Mouse (Mus musculus): ENCODE data around the gene BC049352. TPM values are rescaled to one million over a fixed set of nuclear protein-coding genes. Genes with fewer than 3 reads are reported as not detected.

BC049352 gene
- polyA plus RNA-seq, 1 experiment from 2014 or later: 0.82 TPM

DNA sequence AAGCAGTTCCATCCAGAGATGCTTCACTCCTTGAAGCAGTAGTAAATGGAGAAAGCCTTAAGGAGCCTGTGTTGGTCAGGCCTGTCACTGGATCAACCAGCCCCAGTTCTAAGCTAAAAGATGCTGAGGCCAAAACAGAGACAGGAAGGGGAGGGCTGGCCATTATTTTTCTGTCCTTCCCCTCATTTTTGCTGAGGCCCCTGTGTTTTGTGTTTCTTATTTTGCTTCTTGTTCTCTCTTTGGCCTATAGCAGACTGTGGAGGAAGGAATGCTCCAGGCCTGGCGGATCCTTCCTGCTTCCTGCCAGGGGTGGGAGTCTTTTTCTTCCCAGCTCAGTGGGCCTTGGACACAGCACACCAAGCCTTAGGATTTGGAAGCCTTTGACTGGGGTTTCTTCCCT is 63.6 kb downstream of the BC049352 start:
- no peak for DNase-seq (ENCODE audit: low spot score)

GRCm38 (mm10) chr9:45246060-45246459 is 64.3 kb downstream of the BC049352 start:
- DNase-seq (ENCODE audit: low spot score): no peak

DNA sequence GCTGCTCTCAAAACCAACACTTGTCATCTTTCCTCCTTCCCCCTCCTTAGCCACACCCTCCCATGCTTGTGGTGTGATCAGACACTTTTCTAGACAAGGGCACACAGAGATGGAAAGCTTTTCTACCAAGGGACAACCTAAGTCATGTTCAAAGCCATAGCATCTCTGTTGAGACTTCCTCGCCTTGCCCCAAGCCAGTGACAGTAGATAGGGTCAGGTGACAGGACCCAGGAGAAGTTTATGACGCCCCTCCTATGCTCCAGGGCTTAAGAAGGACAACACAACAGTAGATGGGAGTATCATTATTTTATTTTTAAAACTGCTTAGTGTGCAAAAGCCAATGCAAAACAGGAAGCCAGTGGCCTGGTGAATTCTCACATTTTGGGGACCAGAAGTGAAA is 65.7 kb downstream of the BC049352 start:
- peak; percentile 30 for DNase-seq (ENCODE audit: low spot score)

DNA sequence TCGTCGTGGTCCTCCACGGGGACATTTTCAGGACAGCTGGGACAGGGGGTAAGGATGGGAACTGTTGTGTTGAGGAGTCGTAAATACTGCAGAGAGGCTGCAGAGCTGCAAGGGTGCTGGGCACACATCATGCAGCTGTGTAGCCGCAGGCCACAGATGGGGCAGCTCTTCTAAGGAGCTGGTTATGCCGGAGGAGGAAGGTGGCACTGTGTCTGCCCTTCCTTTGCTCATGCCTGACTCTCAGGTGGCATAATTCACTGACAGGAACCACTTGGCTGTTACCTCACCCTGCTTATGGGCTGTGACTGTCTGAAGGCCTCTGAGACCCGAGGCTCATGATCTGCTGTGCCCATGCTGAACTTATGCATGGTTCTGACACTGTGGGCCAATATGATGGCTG is 68.5 kb downstream of the BC049352 start:
- DNase-seq (ENCODE audit: low spot score): peak; percentile 26

DNA sequence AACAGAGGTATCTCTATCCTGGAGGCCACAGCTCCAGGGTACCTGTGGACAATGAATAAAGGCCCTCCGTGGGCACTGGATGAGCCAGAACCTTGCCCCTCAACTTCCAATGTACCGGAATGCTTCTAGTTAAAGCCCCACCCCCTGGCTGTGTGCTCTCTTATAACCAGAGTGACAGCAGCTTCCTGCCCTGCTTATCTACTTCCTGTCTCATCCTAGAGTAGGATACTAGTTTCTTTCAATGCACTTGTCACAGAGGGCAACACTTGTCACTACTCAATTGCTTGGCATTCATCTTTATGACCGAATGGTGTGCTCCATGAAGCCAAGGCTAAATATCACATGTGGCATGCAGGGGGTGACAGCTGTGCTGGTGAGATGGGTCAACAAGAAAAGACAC is 69.5 kb downstream of the BC049352 start:
- peak; percentile 68 for DNase-seq (ENCODE audit: low spot score)

DNA sequence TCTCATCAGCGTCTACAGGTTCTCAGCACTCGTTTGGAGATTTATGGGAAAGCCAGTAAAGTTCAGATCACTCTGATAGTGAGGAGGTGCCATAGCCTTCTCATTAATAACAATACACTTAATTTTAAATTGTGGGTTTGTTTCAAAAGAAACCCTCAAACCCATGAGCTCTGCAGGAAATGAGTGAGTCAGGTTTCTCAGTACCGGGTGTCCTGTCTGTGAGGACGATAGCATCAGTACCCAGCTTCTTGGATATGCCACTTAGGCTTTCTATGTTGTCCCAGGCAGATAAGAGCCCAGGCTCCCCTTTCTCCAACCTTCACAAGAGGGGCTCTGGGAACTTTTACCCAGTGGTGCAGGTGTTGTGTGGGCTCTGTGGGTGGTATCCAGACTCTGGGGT is 70.2 kb downstream of the BC049352 start:
- DNase-seq (ENCODE audit: low spot score): no peak

- DNase-seq (ENCODE audit: low spot score): no peak
These were observed 70.6 kb downstream of the BC049352 start for GRCm38 (mm10) chr9:45252395-45252794.

DNA sequence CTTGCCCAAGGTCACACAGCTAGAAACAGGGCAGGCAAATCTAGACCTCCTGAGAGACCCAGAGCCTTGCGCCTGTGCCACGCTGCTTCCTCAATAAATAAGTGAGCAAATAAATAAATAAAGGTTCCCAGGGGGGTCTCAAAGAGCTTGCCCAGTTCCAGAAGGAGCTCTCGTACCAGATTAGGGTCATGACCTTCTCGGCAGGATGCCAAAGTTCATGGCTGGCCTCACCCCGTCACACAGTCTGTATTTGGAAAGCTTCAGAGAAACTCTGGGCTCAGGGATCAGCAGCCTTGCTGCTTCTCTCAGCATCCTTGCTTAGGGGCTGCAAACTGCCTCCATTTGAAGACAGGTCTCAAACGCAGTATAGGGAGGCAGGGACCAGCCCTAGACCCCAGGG is 72.2 kb downstream of the BC049352 start:
- no peak for DNase-seq (ENCODE audit: low spot score)

GRCm38 (mm10) chr9:45254605-45255004 is 72.8 kb downstream of the BC049352 start:
- DNase-seq (ENCODE audit: low spot score): no peak

- DNase-seq (ENCODE audit: low spot score): no peak
These were observed 73.6 kb downstream of the BC049352 start for GRCm38 (mm10) chr9:45255431-45255830.

DNA sequence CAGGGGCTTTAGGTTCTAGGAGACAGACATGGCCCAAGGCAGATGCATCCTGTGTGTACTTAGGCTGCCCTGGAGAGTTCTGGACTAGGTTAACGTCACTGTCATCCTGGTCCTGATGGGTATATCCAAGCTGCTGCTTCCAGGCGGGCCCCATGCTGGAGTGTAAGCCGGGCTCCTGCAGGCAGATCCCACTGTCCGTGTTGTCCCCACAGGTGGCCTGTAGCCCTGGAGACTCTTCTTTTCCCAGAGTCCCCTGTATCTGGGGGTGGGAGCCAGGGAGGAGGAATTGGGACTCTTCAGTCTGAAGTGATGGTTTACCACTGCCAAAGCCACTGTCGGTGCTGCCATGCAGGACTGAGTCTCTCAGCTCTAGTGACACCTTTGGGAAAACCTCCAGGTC is 74.2 kb downstream of the BC049352 start:
- DNase-seq (ENCODE audit: low spot score): no peak

DNA sequence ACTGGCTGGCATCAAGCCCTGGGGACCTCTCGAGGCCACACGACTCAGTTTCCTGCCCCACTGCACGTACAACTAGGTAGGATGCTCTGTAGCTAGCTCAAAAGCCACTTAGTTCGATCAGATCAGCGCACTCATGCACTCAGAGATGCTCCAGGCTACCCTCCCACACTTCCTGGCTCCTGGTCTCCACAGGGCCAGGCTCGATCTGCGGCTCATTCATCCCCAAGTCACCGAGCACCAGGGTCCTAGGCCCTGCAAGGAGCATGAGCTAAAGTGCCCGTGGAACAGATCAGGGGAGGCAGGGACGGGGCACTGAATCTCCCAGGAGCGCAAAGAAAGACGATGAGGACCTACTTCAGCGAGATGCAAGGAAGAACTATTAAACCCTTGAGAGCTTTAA is 77.3 kb downstream of the BC049352 start:
- DNase-seq (ENCODE audit: low spot score): no peak

- no peak for DNase-seq (ENCODE audit: low spot score)
These were observed 79.7 kb downstream of the BC049352 start for GRCm38 (mm10) chr9:45261466-45261865.

DNA sequence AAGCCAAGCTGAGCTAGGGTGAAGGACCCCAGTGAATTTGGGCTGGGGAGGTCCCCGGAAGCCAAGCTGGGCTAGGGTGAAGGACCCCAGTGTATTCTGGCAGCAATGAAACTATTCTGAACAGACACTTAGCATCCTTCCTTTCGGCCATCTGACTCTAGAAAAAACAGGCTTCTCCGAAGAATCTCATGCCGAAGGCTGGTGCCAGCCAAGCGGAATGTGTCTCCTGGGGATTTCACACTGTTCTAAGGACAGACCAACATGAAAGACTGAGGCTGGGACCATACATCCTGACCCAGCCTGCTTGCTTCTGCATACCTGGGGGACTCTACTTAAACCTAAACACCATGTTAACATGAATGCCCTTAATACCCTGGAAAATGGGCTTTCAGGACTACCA is 80.1 kb downstream of the BC049352 start:
- DNase-seq (ENCODE audit: low spot score): no peak

DNA sequence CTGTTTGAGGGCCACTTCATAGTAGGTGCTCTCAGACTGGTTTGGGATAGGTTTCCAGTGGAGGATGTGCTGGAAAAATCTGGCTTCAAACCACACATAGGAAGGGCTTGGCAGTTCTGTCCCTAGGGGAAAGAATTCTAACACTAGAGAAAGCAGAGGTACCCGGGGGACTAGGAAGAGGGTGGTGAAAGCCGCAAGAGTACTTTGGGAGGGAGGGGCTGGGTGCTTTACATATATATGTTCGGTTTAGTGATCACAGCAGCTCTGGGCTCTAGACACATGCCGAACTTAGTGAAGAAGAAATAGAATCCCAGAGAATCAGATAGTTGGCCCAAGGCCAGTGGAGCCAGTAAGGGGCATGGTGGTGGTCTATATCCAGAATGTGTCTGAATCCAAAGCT is 85.3 kb downstream of the BC049352 start:
- DNase-seq (ENCODE audit: low spot score): no peak

GRCm38 (mm10) chr9:45268079-45268478 is 86.3 kb downstream of the BC049352 start:
- DNase-seq (ENCODE audit: low spot score): peak; percentile 64

GRCm38 (mm10) chr9:45268597-45269325 is 87.0 kb downstream of the BC049352 start, which contains the start of gene Il10ra:
Il10ra (minus strand) TSS chr9:45269149.
- peak; percentile 66 for DNase-seq (ENCODE audit: low spot score)

- DNase-seq (ENCODE audit: low spot score): no peak
These were observed 90.4 kb downstream of the BC049352 start for GRCm38 (mm10) chr9:45272213-45272612.

- DNase-seq (ENCODE audit: low spot score): peak; percentile 18
These were observed 92.4 kb downstream of the BC049352 start for GRCm38 (mm10) chr9:45274218-45274617.

GRCm38 (mm10) chr9:45274635-45275034 is 92.8 kb downstream of the BC049352 start:
- no peak for DNase-seq (ENCODE audit: low spot score)

GRCm38 (mm10) chr9:45280059-45280458 is 98.3 kb downstream of the BC049352 start:
- no peak for DNase-seq (ENCODE audit: low spot score)

DNA sequence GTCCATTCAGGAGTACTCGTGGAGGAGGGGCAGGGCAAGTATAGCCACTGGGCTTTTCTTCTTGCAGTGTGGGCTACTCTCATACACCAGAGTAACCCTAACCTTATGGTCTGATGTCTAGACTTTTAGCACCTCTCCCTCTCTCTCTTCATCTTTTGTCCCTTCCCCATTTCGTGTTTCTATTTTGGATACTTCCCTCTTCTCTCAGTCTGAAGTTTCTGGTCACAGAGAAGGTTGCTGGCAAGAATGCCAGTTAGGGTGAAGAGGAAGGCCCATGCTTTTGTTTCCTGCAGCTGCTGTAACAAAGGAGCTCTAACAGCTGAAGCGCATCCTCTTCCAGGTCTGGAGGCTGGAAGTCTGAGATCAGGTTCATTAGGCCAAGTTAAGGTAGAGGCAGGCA is 99.1 kb downstream of the BC049352 start:
- no peak for DNase-seq (ENCODE audit: low spot score)

GRCm38 (mm10) chr9:45282466-45282865 is 100.7 kb downstream of the BC049352 start:
- no peak for DNase-seq (ENCODE audit: low spot score)

Data from thymus, postnatal 0 days (tissue).